Mouse (Mus musculus) forebrain, postnatal 0 days (tissue): ENCODE data around the gene Trim7. TPM values are rescaled to one million over a fixed set of nuclear protein-coding genes. Genes with fewer than 3 reads are reported as not detected.
A peak's percentile ranks its signal among the peaks of the same experiment; 100 is the strongest.
"Not testable (repeated sequence)": the region's sequence is repeated elsewhere in the genome, so short reads cannot be mapped to it uniquely, and the experiment has no call there.

Experiments used
- ATAC-seq: fragments of 200-750 bp; cut with Nextera tagmentation; 2 replicates; pipeline ENCODE4 v1.8.0; 2017; ENCODE audit warnings: mild to moderate bottlenecking, moderate library complexity
- DNase-seq: peaks from one replicate; pipeline ENCODE4 v3.0.0-alpha.2; 2015
- H3K27ac ChIP-seq: fragments of 300-500 bp; sonication (generic); 2 replicates; pipeline ENCODE4 v1.5.1; 2014; ENCODE audit warnings: low read depth, mild to moderate bottlenecking, antibody characterized with exemption, low read length, moderate library complexity, mixed read lengths
- H3K27me3 ChIP-seq: fragments of 300-500 bp; sonication (generic); 2 replicates; pipeline ENCODE4 v1.6.1; 2014; ENCODE audit warnings: mild to moderate bottlenecking, low read length, mixed read lengths; ENCODE audit not compliant: insufficient read depth
- H3K36me3 ChIP-seq: fragments of 300-500 bp; sonication (generic); 2 replicates; pipeline ENCODE4 v1.6.1; 2014; ENCODE audit warnings: mild to moderate bottlenecking, moderate library complexity; ENCODE audit not compliant: insufficient read depth
- H3K4me1 ChIP-seq: fragments of 300-500 bp; sonication (generic); 2 replicates; pipeline ENCODE4 v1.6.1; 2014; ENCODE audit warnings: antibody characterized with exemption; ENCODE audit not compliant: insufficient read depth
- H3K4me2 ChIP-seq: fragments of 300-500 bp; sonication (generic); 2 replicates; pipeline ENCODE4 v1.6.1; 2014; ENCODE audit warnings: low read depth, mild to moderate bottlenecking, moderate library complexity
- H3K4me3 ChIP-seq: fragments of 300-500 bp; sonication (generic); 2 replicates; pipeline ENCODE4 v1.5.1; 2014; ENCODE audit warnings: low read depth, low read length, mixed read lengths
- H3K9ac ChIP-seq: fragments of 300-500 bp; sonication (generic); 2 replicates; pipeline ENCODE4 v1.6.1; 2014; ENCODE audit warnings: mild to moderate bottlenecking
- H3K9me3 ChIP-seq: fragments of 300-500 bp; sonication (generic); 2 replicates; pipeline ENCODE4 v1.6.1; 2016; ENCODE audit warnings: low read length
- CTCF ChIP-seq: sonication (generic); IDR thresholded peaks from 2 replicates; pipeline ENCODE4 v1.5.1; 2016; ENCODE audit warnings: antibody characterized with exemption, control low read depth, low read depth
- WGBS: fragments of 180-500 bp; shearing (Covaris S2); extraction: QIAGEN DNeasy Blood & Tissue Kit; methylation state at CpG from one replicate; pipeline ENCODE4 v1.1.7; 2014; 5-methylcytosine and 5-hydroxymethylcytosine counted together
- polyA plus RNA-seq: library from polyadenylated mRNA; unstranded; fragments of >200 nt; fragmentation: Nextera tagmentation; extraction: Ambion mirVana; gene quantifications from 2 replicates; pipeline ENCODE4 v1.2.1, GENCODE M21; 2015
- total RNA-seq: library from RNA; depleted of rRNA; stranded (reverse); fragments of >200 nt; gene quantifications from 2 replicates; pipeline ENCODE4 v1.2.3, GENCODE M21; 2014

Trim7 gene
- total and polyA plus RNA-seq, 2 experiments from 2014 or later: 2.5 to 9.5 TPM

DNA sequence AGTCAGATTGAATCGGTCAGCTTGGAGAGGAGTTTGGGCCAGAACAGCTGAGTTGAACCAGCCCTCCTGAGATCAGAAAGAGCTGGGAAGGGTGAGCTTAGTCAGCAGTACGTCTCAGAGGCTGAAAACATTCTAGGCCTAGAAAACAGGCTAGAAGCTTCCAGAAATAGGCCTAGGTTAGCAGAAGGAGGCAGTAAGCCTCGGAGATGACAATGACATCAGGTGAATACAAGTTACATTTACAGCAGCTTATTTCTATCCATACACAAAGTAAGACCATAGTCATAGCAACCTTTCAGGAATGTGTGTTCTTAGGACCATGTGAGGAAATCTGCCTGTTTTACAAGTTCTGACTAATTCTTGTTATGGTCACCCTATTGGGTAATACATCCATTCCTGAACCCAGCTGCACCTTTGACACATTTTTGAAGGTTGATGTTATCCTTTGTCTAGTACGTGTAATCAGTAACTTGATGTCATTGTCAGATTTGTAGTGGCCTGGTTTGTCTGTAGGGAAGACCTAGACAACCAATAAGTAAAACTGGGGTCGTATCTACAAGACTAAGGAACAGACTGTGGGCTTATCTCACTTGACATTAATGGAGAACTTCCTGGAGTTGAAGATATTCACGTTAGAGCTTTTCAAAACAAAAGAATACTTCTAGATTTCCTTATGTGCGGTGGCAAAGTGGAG is 6.2 kb upstream of the Trim7 start:
- H3K4me1 ChIP-seq: peaks cover 13% of the 10 kb centered on the region; the same call in 1 of the 2 replicates
- H3K27me3 ChIP-seq: peaks cover 10% of the 10 kb centered on the region
- no peak overlapping the region for H3K9ac ChIP-seq
- H3K9me3 ChIP-seq: no peaks in the 10 kb centered on the region
- ATAC-seq (no peak), DNase-seq (no peak)
- no peak overlapping the region for H3K4me3 ChIP-seq
- no peak overlapping the region for H3K27ac ChIP-seq
- 77% methylated on average over 7 of the region's 7 CpGs for WGBS
- TF ChIP-seq CTCF: no peak
- peaks cover under 1% of the 10 kb centered on the region; the same call in 1 of the 2 replicates for H3K36me3 ChIP-seq
- no peak overlapping the region for H3K4me2 ChIP-seq

DNA sequence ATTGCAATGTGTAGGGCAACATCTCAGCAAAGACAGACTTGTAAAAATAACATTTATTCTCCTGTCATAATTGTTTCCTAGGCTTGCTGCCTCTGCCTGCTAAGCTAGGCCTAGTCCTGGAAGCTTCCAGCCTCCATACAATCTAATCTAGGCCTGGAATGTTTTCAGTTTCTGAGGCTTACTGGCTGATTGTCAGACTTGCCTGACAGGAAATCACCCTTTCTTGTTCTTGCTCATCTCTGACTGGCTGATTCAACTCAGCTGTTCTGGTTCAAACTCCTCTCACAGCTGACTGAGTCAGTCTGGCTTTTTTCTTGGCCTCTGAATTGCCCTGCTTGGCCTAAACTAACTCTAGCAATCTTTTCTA is 5.6 kb upstream of the Trim7 start:
- Histone ChIP-seq H3K4me1 (peaks cover 13% of the 10 kb centered on the region; the same call in 1 of the 2 replicates), H3K9ac (no peak overlapping the region), H3K27me3 (peaks cover 10% of the 10 kb centered on the region), H3K27ac (no peak overlapping the region), H3K4me3 (no peak overlapping the region), H3K36me3 (no peaks in the 10 kb centered on the region), H3K4me2 (no peak overlapping the region), H3K9me3 (no peaks in the 10 kb centered on the region)
- ATAC-seq (no peak), DNase-seq (no peak)
- no peak for TF ChIP-seq CTCF

DNA sequence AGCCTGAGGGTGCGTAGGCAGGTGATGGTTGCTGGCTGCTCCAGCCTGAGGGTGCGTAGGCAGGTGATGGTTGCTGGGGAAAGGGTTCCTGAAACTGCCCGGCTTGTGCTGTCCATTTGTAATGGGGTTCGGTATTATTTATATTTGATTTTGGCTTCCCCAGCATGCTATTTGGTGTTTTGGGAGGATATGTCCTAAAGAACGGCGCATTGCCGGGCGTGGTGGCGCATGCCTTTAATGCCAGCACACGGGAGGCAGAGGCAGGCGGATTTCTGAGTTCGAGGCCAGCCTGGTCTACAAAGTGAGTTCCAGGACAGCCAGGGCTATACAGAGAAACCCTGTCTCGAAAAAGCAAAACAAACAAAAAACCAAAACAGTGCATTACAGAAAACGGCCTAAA is 4.6 kb upstream of the Trim7 start:
- not testable (repeated sequence) for H3K4me3 ChIP-seq, H3K4me1 ChIP-seq, H3K9ac ChIP-seq, H3K27ac ChIP-seq, H3K36me3 ChIP-seq, H3K4me2 ChIP-seq, ATAC-seq, DNase-seq, H3K9me3 ChIP-seq
- 86% methylated on average over 14 of the region's 14 CpGs for whole genome bisulfite sequencing
- peaks cover 10% of the 10 kb centered on the region for H3K27me3 ChIP-seq

DNA sequence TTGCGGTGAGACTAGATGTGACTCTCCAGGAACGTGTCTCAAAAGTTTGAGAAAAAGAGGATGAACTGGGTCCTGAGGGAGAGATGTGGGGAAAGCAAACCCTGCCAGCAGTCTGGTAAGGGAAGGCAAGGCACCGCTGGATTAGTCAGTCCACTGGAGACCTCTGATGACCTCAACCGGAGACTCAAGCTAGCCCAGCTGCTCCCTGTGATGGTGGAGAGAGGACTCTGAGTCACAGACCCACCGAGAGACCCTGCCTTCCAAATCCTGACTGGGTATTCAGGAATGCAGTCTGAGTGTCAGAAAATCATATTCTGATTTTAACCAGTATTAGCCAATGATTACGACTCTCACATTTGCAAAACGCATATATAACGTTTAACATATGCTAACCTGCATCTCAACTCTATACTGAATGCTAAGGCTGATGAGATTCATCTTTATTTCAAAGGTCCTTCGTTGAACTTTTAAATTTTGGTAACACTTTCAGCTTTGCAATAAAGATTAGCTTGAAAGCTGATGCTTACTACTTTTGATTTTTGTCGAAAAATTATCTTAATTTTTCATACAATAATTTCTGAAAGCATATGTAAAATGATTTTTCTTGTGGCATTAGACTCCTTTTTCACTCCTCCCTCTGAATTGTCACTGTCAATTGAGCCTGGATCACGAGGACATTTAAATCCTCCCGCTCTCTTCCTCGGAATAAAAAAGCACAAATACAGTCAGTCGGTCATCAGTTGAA is 3.0 kb upstream of the Trim7 start:
- peak overlapping the region; percentile 55 for H3K4me2 ChIP-seq
- H3K27me3 ChIP-seq: peaks cover 14% of the 10 kb centered on the region
- no peak for ATAC-seq
- 0 out of 2 replicates have a peak, but pooled peaks cover 6% of the 10 kb centered on the region for H3K4me1 ChIP-seq
- peak overlapping the region; percentile 33 for H3K4me3 ChIP-seq
- DNase-seq: no peak
- no peaks in the 10 kb centered on the region for H3K9me3 ChIP-seq
- WGBS: 37% methylated on average over 14 of the region's 14 CpGs
- H3K36me3 ChIP-seq: no peaks in the 10 kb centered on the region
- no peak for TF ChIP-seq CTCF
- H3K9ac ChIP-seq: no peak overlapping the region
- H3K27ac ChIP-seq: no peak overlapping the region

DNA sequence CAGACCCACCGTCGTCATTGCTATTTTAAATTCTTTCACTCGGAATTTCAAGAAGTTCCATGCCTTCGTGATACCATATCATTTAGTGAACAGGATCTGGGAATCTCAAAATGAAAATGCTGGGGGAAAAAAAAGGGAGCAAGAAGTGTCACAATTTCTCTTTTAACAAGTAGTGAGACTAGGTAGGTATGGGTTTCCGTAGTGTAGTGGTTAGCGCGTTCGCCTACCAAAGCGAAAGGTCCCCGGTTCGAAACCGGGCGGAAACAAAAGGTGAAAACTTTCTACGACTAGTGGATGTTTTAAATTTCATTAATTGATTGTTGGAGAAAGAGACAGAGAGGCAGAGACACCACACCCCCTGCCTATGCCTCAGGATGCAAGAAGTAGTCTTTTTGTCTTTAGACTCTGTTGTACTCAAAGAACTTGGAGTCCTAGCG is 2.4 kb upstream of the Trim7 start:
- under 1% methylated on average over 15 of the region's 15 CpGs for WGBS
- Histone ChIP-seq H3K9ac (no peak overlapping the region), H3K27me3 (peaks cover 14% of the 10 kb centered on the region), H3K27ac (no peak overlapping the region), H3K4me1 (0 out of 2 replicates have a peak, but pooled peaks cover 6% of the 10 kb centered on the region), H3K4me2 (peak overlapping the region; percentile 55), H3K36me3 (no peaks in the 10 kb centered on the region), H3K4me3 (peak overlapping the region; percentile 33), H3K9me3 (no peaks in the 10 kb centered on the region)
- peak; percentile 44; the same call in 1 of the 2 replicates for ATAC-seq
- peak; percentile 88 for DNase-seq
- no peak for TF ChIP-seq CTCF

DNA sequence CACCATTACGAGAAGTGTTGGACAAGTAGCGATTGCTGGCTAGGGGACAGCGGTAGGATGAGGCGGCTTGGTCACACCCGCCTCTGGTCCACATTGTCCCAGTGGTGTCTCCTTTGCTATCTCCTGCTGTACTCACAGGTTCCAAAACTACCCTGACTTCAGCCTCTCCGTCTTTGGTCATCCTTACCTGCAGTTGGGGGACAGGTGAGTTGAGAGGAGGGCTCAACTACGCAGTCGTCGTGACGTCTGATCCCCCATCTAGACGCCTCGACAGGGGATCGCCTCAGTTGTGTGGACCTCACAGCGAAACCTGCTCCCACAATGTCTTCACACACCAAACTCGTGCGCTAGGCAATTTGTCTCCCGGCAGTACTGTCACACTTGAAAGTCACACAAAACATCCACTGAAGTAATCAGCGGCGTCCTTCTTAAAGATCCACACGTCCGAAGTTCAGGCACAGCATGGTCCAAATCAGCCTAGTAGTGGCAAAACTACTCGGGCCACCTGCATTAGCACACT is 1.6 kb upstream of the Trim7 start:
- DNase-seq: no peak
- H3K9ac ChIP-seq: no peak overlapping the region
- no peak for ATAC-seq
- TF ChIP-seq CTCF: no peak
- peak overlapping the region; percentile 33 for H3K4me3 ChIP-seq
- H3K36me3 ChIP-seq: no peaks in the 10 kb centered on the region
- 7% methylated on average over 22 of the region's 22 CpGs for WGBS
- peaks cover 14% of the 10 kb centered on the region for H3K27me3 ChIP-seq
- H3K4me1 ChIP-seq: 0 out of 2 replicates have a peak, but pooled peaks cover 6% of the 10 kb centered on the region
- H3K27ac ChIP-seq: no peak overlapping the region
- peak overlapping the region; percentile 55 for H3K4me2 ChIP-seq
- H3K9me3 ChIP-seq: no peaks in the 10 kb centered on the region

DNA sequence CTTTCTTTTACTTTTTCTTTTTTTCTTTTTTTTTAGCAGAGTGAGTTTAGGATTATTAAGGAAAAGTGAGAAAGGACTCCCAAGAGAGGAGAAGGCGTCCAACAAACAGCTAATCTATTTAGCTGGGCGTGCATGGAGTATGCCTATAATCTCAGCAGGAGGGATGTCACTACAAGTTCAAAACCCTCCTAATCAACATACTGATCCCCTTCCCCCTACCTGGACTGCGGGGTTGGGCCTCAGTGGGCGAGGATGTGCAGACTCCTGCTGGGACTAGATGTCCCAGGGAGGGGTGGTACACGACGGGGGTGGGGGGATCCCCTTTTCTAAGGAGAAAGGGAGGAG is 784 bp downstream of the Trim7 start:
- TF ChIP-seq CTCF: no peak
- no peak for ATAC-seq
- Histone ChIP-seq H3K36me3 (no peaks in the 10 kb centered on the region), H3K9me3 (no peaks in the 10 kb centered on the region), H3K27ac (no peak overlapping the region), H3K4me1 (0 out of 2 replicates have a peak, but pooled peaks cover 6% of the 10 kb centered on the region), H3K9ac (no peak overlapping the region), H3K4me2 (peak overlapping the region; percentile 44), H3K4me3 (peak overlapping the region; percentile 35), H3K27me3 (peaks cover 14% of the 10 kb centered on the region)
- DNase-seq: no peak
- 0% methylated on average over 6 of the region's 6 CpGs for WGBS
